Mouse (Mus musculus): ENCODE data around the gene St6galnac4.

DNA sequence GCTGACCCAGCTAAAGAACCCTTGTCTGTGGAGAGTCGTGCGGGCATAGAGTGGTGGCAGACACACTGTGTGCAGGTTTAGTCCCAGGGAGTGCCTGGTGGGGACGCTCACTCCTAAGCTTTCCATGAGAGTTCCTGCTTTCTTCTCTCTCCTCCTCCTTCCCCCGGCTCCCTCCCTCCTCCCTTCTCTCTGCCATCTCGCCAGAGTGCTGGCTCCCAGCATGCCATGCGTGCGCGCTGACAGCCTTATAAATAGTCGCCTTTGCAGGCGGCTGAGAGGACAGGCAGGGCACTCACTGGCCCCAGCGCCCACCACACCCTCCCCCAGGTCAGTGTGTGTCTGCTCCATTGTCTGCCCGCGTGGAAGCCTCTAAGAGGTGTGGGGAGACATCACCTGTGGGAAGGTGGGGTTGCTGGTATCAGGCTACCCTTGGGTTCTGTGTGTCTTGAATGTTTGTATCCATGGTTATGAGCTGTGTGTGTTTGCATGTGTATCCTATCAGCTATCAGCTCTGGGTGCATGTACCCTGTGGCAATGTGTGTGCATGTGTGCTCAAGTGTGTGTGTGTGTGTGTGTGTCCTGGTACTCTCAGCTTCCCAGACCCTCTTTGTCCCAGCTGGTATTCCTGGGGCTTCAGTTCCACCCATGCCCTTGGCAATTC is 38.4 kb downstream of the St6galnac4 start:
- TF ChIP-seq GATA1 (IDR thresholded peaks at IDR 0.05; ENCODE audit: low read length) (no peak), TAL1 (IDR thresholded peaks at IDR 0.05; ENCODE audit: low read length) (no peak)

Measured in erythroblast, embryonic 14.5 days (primary cell).